Mouse (Mus musculus) embryonic facial prominence, embryonic 14.5 days (tissue): Measurements from ENCODE around the gene Hs6st1. TPM values are rescaled to one million over a fixed set of nuclear protein-coding genes. Genes with fewer than 3 reads are reported as not detected.
A peak's percentile ranks its signal among the peaks of the same experiment; 100 is the strongest.

Experiments
- ATAC-seq: fragments of 200-750 bp; cut with Nextera tagmentation; 2 replicates; pipeline ENCODE4 v1.8.0; 2017; ENCODE audit warnings: low read depth, moderate number of reproducible peaks, moderate TSS enrichment
- DNase-seq: peaks from one replicate; pipeline ENCODE4 v3.0.0-alpha.2; 2015; ENCODE audit warnings: low spot score
- H3K27ac ChIP-seq: fragments of 300-500 bp; sonication (generic); replicated peaks from 2 replicates; pipeline ENCODE4 v1.5.1; 2014; ENCODE audit warnings: low read depth, mild to moderate bottlenecking, low read length, moderate library complexity
- H3K27me3 ChIP-seq: fragments of 300-500 bp; sonication (generic); replicated peaks from 2 replicates; pipeline ENCODE4 v1.6.1; 2014; ENCODE audit warnings: low read length; ENCODE audit not compliant: control insufficient read depth, insufficient read depth
- H3K36me3 ChIP-seq: fragments of 300-500 bp; sonication (generic); 2 replicates; pipeline ENCODE4 v1.6.1; 2014; ENCODE audit warnings: low read length, mixed read lengths; ENCODE audit not compliant: control insufficient read depth, insufficient read depth
- H3K4me1 ChIP-seq: fragments of 300-500 bp; sonication (generic); 2 replicates; pipeline ENCODE4 v1.6.1; 2014; ENCODE audit warnings: antibody characterized with exemption, low read length; ENCODE audit not compliant: control insufficient read depth, insufficient read depth
- H3K4me2 ChIP-seq: fragments of 300-500 bp; sonication (generic); 2 replicates; pipeline ENCODE4 v1.6.1; 2014; ENCODE audit warnings: low read depth, mild to moderate bottlenecking, low read length, moderate library complexity, mixed read lengths
- H3K4me3 ChIP-seq: fragments of 300-500 bp; sonication (generic); 2 replicates; pipeline ENCODE4 v1.5.1; 2014; ENCODE audit warnings: low read depth, mild to moderate bottlenecking, low read length
- H3K9ac ChIP-seq: fragments of 300-500 bp; sonication (generic); 2 replicates; pipeline ENCODE4 v1.6.1; 2014; ENCODE audit warnings: low read depth, mild to moderate bottlenecking, low read length, moderate library complexity, mixed read lengths
- H3K9me3 ChIP-seq: fragments of 300-500 bp; sonication (generic); 2 replicates; pipeline ENCODE4 v1.6.1; 2016; ENCODE audit warnings: low read length; ENCODE audit not compliant: control insufficient read depth
- WGBS: fragments of 180-500 bp; shearing (Covaris S2); extraction: QIAGEN DNeasy Blood & Tissue Kit; methylation state at CpG from one replicate; pipeline ENCODE4 v1.1.7; 2014; 5-methylcytosine and 5-hydroxymethylcytosine counted together
- polyA plus RNA-seq: library from polyadenylated mRNA; unstranded; fragments of >200 nt; fragmentation: Nextera tagmentation; extraction: Ambion mirVana; gene quantifications from 2 replicates; pipeline ENCODE4 v1.2.1, GENCODE M21; 2014

The Hs6st1 gene
- polyA plus RNA-seq, 1 experiment from 2014 or later = 11.5 TPM

- H3K9ac ChIP-seq = no peak overlapping the region
- H3K4me1 ChIP-seq = peaks cover 36% of the 10 kb centered on the region
- no peaks in the 10 kb centered on the region for H3K27me3 ChIP-seq
- no peak overlapping the region for H3K4me3 ChIP-seq
- DNase-seq = no peak
- no peaks in the 10 kb centered on the region for H3K9me3 ChIP-seq
- WGBS = 86% methylated on average over 4 of the region's 5 CpGs
- no peak for ATAC-seq
- H3K27ac ChIP-seq = no peak overlapping the region
- H3K4me2 ChIP-seq = no peak overlapping the region
- H3K36me3 ChIP-seq = 0 out of 2 replicates have a peak, but pooled peaks cover 11% of the 10 kb centered on the region
These were observed 6.0 kb downstream of the Hs6st1 start for GRCm38 (mm10) chr1:36074197-36074596.

DNA sequence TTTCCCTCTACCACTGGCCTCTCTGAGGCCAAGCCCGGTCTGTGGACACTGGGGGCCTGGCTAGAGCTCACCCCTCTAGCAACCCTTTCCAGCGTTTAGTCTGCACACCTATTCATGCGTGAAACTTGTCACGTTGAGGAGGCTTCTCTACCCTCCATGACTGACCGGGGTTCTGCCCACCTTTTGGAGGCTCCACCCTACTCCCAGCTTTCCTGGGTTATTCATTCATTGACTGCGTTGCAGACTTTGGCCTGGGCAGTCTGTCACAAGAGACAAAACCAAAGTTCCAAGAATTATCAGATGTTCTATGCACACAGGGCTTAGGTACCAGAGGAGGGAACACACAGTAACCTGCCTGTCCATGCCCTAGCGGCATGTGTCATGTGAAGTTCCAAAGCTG lies 6.8 kb downstream of the Hs6st1 start:
- H3K27me3 ChIP-seq = no peaks in the 10 kb centered on the region
- ATAC-seq (no peak), DNase-seq (no peak)
- H3K4me3 ChIP-seq = no peak overlapping the region
- H3K4me2 ChIP-seq = no peak overlapping the region
- no peaks in the 10 kb centered on the region for H3K9me3 ChIP-seq
- H3K9ac ChIP-seq = no peak overlapping the region
- 86% methylated on average over 7 of the region's 7 CpGs for WGBS
- no peak overlapping the region for H3K27ac ChIP-seq
- H3K36me3 ChIP-seq = 0 out of 2 replicates have a peak, but pooled peaks cover 11% of the 10 kb centered on the region
- peaks cover 32% of the 10 kb centered on the region for H3K4me1 ChIP-seq

- Histone ChIP-seq H3K4me2 (no peak overlapping the region), H3K9me3 (no peaks in the 10 kb centered on the region), H3K36me3 (0 out of 2 replicates have a peak, but pooled peaks cover 14% of the 10 kb centered on the region), H3K27me3 (no peaks in the 10 kb centered on the region), H3K4me3 (no peak overlapping the region), H3K9ac (no peak overlapping the region), H3K4me1 (peaks cover 26% of the 10 kb centered on the region), H3K27ac (no peak overlapping the region)
- ATAC-seq = no peak
- DNase-seq = no peak
- 72% methylated on average over 5 of the region's 5 CpGs for WGBS
These were observed 7.5 kb downstream of the Hs6st1 start for GRCm38 (mm10) chr1:36075652-36076051.

DNA sequence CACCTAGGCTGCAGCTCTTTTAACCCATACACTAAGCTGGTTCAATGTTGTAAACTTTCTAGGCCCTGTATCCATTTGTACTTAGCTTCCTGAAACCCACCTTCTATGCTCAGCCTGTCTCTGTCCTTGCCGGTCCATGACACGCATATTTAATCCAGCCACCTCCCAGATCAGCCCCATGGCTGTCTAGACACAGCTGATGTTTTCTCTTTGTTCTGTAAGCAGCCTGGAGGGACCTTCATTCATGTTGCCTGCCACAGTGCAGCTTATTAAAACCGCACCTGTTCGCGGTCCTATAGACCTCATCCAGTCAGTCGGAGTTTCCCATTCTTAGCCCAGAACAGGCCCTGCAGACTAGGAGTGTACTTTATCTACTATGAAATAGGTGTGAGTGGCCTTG lies 8.9 kb downstream of the Hs6st1 start:
- Histone ChIP-seq H3K4me2 (no peak overlapping the region), H3K4me1 (peaks cover 11% of the 10 kb centered on the region), H3K4me3 (no peak overlapping the region), H3K9me3 (no peaks in the 10 kb centered on the region), H3K9ac (no peak overlapping the region), H3K27me3 (no peaks in the 10 kb centered on the region), H3K27ac (no peak overlapping the region), H3K36me3 (0 out of 2 replicates have a peak, but pooled peaks cover 15% of the 10 kb centered on the region)
- 74% methylated on average over 6 of the region's 6 CpGs for WGBS
- ATAC-seq = no peak
- no peak for DNase-seq

DNA sequence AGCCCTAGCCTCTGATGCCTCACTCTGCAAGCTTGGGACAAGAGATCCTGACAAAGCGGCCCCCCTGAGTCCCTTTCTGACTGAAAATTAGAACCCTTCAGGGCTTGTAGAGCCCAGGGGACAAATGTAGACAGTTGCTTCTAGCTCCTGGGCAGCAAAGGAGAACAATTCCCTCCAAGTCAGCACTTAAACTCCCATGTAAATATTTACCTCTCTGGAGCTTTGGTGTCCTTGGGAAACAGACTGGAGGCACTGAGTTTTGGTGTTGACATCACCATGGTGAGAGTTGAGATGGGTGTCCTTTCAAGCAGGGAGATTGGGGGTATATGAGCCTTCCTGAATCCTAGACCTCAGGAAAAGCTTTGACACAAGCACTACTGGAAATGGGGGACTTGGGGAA lies 10.1 kb downstream of the Hs6st1 start:
- ATAC-seq (no peak), DNase-seq (no peak)
- H3K27me3 ChIP-seq = no peaks in the 10 kb centered on the region
- H3K36me3 ChIP-seq = 0 out of 2 replicates have a peak, but pooled peaks cover 15% of the 10 kb centered on the region
- WGBS = 100% methylated on average over 1 of the region's 1 CpGs
- no peaks in the 10 kb centered on the region for H3K9me3 ChIP-seq
- H3K27ac ChIP-seq = no peak overlapping the region
- no peak overlapping the region for H3K9ac ChIP-seq
- peaks cover 4% of the 10 kb centered on the region; the same call in 1 of the 2 replicates for H3K4me1 ChIP-seq
- H3K4me2 ChIP-seq = no peak overlapping the region
- H3K4me3 ChIP-seq = no peak overlapping the region

GRCm38 (mm10) chr1:36079679-36080078 lies 11.5 kb downstream of the Hs6st1 start:
- 47% methylated on average over 8 of the region's 8 CpGs for WGBS
- H3K27ac ChIP-seq = no peak overlapping the region
- peak; percentile 65 for DNase-seq
- no peaks in the 10 kb centered on the region for H3K9me3 ChIP-seq
- peak; percentile 23; the same call in 1 of the 2 replicates for ATAC-seq
- H3K4me3 ChIP-seq = no peak overlapping the region
- H3K36me3 ChIP-seq = peaks cover 23% of the 10 kb centered on the region
- H3K4me1 ChIP-seq = peaks cover 4% of the 10 kb centered on the region; the same call in 1 of the 2 replicates
- H3K27me3 ChIP-seq = no peaks in the 10 kb centered on the region
- H3K9ac ChIP-seq = no peak overlapping the region
- no peak overlapping the region for H3K4me2 ChIP-seq

DNA sequence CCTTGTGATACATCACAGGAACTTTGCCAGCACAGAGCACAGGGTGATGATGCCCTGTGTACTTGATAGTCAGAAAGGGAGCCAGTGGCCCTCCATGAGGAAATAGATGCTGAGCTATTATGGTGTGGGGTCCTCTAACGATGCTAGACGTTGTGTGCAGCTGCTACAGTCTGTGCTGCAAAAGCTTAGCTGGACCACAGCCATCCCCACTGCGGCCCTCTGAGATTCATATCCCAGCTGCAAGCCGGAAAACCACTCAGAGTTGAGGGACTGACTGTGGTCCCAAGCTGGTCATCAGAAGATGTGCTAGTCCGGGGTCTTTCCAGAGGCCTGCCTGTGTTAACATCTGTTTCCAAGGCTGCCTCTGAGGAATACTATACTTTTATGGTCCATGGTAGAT lies 12.8 kb downstream of the Hs6st1 start:
- peaks cover 26% of the 10 kb centered on the region for H3K36me3 ChIP-seq
- H3K4me3 ChIP-seq = no peak overlapping the region
- DNase-seq (no peak), ATAC-seq (0 out of 2 replicates have a peak, but pooled peaks have one; percentile 19)
- H3K9me3 ChIP-seq = peaks cover 4% of the 10 kb centered on the region
- no peak overlapping the region for H3K9ac ChIP-seq
- H3K4me1 ChIP-seq = peaks cover 4% of the 10 kb centered on the region; the same call in 1 of the 2 replicates
- H3K27ac ChIP-seq = no peak overlapping the region
- WGBS = 82% methylated on average over 5 of the region's 5 CpGs
- H3K27me3 ChIP-seq = no peaks in the 10 kb centered on the region
- no peak overlapping the region for H3K4me2 ChIP-seq

- H3K27me3 ChIP-seq = no peaks in the 10 kb centered on the region
- H3K9ac ChIP-seq = no peak overlapping the region
- ATAC-seq (no peak), DNase-seq (no peak)
- peaks cover 35% of the 10 kb centered on the region for H3K36me3 ChIP-seq
- no peak overlapping the region for H3K4me2 ChIP-seq
- H3K4me3 ChIP-seq = no peak overlapping the region
- no peak overlapping the region for H3K27ac ChIP-seq
- H3K4me1 ChIP-seq = peaks cover 4% of the 10 kb centered on the region; the same call in 1 of the 2 replicates
- peaks cover 4% of the 10 kb centered on the region for H3K9me3 ChIP-seq
- 81% methylated on average over 6 of the region's 6 CpGs for WGBS
These were observed 14.0 kb downstream of the Hs6st1 start for GRCm38 (mm10) chr1:36082184-36082583.

DNA sequence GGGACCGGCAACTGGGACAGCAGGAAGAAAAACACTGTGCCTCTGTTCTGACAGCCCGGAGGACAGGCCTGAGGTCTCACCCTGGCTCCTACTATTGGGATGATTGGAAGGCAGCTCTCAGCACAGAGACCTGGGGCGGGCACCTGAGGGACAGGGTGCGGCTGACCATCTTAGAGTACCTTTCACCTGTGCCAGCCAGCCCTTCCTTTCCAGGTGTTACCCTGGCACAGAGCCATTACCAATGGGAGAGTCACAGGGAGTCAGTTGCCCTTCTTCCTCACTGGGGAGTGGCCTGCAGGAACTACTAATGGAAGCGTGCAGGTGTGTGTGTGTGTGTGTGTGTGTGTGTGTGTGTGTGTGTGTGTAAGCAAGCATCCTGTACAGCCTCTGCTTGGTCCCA lies 15.4 kb downstream of the Hs6st1 start:
- DNase-seq = no peak
- Histone ChIP-seq H3K9me3 (peaks cover 4% of the 10 kb centered on the region), H3K27me3 (no peaks in the 10 kb centered on the region), H3K36me3 (peaks cover 35% of the 10 kb centered on the region), H3K4me3 (no peak overlapping the region), H3K9ac (no peak overlapping the region), H3K27ac (no peak overlapping the region), H3K4me2 (no peak overlapping the region), H3K4me1 (peaks cover 10% of the 10 kb centered on the region)
- WGBS = 93% methylated on average over 3 of the region's 5 CpGs
- ATAC-seq = no peak
